Mouse (Mus musculus): ENCODE results near the gene P4ha2. TPM values are rescaled to one million over a fixed set of nuclear protein-coding genes. Genes with fewer than 3 reads are reported as not detected.

Gene P4ha2
- polyA plus RNA-seq, 1 experiment from 2014 or later, result 51.6 TPM

- no peaks in the 10 kb centered on the region for H3K9me3 ChIP-seq (replicated peaks; ENCODE audit: control insufficient read depth, low read length)
- no peak overlapping the region for H3K4me3 ChIP-seq (ENCODE audit: low read depth, low read length)
- no peak overlapping the region for H3K9ac ChIP-seq (ENCODE audit: low read depth, low read length)
- H3K27me3 ChIP-seq (ENCODE audit: control insufficient read depth, insufficient read depth, low read length), result no peaks in the 10 kb centered on the region
- H3K36me3 ChIP-seq (ENCODE audit: control insufficient read depth, insufficient read depth, low read length), result no peaks in the 10 kb centered on the region
- 54% methylated on average over 2 of the region's 2 CpGs for WGBS (ENCODE audit: insufficient replicate concordance)
- H3K4me2 ChIP-seq, result no peak overlapping the region
- H3K4me1 ChIP-seq (ENCODE audit: control insufficient read depth, insufficient read depth, low read length), result no peaks in the 10 kb centered on the region; the same call in 1 of the 2 replicates
- ATAC-seq (replicated peaks; ENCODE audit: insufficient number of reproducible peaks, low FRiP score, low TSS enrichment), result no peak
- H3K27ac ChIP-seq (ENCODE audit: low read depth, low read length), result no peak overlapping the region
These were observed 61.0 kb downstream of the P4ha2 start for GRCm38 (mm10) chr11:54160920-54161319.

DNA sequence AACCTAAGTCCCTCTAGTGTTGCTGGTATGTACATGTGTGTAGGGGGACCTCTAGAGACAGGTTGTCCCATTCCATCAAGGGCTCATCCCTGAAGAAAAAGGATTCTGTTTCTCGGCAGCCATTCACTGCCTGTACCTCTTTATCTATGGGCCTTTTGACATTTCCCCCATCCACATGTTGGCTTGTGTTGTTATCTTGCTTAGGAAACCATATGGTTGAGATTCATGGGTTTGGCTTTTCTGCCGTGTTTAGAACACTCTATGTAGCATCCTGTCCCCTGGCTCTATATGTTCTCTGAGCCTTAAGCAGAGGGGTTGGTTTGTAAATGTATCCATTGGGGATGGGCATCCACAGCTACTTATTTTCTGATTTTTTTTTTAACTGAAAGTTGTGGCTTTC, 61.6 kb downstream of the P4ha2 start:
- Histone ChIP-seq H3K27me3 (ENCODE audit: control insufficient read depth, insufficient read depth, low read length) (no peaks in the 10 kb centered on the region), H3K4me3 (ENCODE audit: low read depth, low read length) (no peak overlapping the region), H3K4me1 (ENCODE audit: control insufficient read depth, insufficient read depth, low read length) (no peaks in the 10 kb centered on the region; the same call in 1 of the 2 replicates), H3K36me3 (ENCODE audit: control insufficient read depth, insufficient read depth, low read length) (no peaks in the 10 kb centered on the region), H3K27ac (ENCODE audit: low read depth, low read length) (no peak overlapping the region), H3K4me2 (no peak overlapping the region), H3K9me3 (replicated peaks; ENCODE audit: control insufficient read depth, low read length) (no peaks in the 10 kb centered on the region), H3K9ac (ENCODE audit: low read depth, low read length) (no peak overlapping the region)
- ATAC-seq (replicated peaks; ENCODE audit: insufficient number of reproducible peaks, low FRiP score, low TSS enrichment), result no peak
- WGBS (ENCODE audit: insufficient replicate concordance), result 49% methylated on average over 2 of the region's 2 CpGs

- no peak for ATAC-seq (replicated peaks; ENCODE audit: insufficient number of reproducible peaks, low FRiP score, low TSS enrichment)
- Histone ChIP-seq H3K9me3 (replicated peaks; ENCODE audit: control insufficient read depth, low read length) (no peaks in the 10 kb centered on the region), H3K36me3 (ENCODE audit: control insufficient read depth, insufficient read depth, low read length) (no peaks in the 10 kb centered on the region), H3K4me1 (ENCODE audit: control insufficient read depth, insufficient read depth, low read length) (no peaks in the 10 kb centered on the region; the same call in 1 of the 2 replicates), H3K9ac (ENCODE audit: low read depth, low read length) (no peak overlapping the region), H3K27me3 (ENCODE audit: control insufficient read depth, insufficient read depth, low read length) (no peaks in the 10 kb centered on the region), H3K4me3 (ENCODE audit: low read depth, low read length) (no peak overlapping the region), H3K27ac (ENCODE audit: low read depth, low read length) (no peak overlapping the region), H3K4me2 (no peak overlapping the region)
- 50% methylated on average over 1 of the region's 1 CpGs for WGBS (ENCODE audit: insufficient replicate concordance)
These were observed 63.1 kb downstream of the P4ha2 start for GRCm38 (mm10) chr11:54162968-54163367.

GRCm38 (mm10) chr11:54169432-54170295, 69.8 kb downstream of the P4ha2 start:
- Histone ChIP-seq H3K9me3 (replicated peaks; ENCODE audit: control insufficient read depth, low read length) (no peaks in the 10 kb centered on the region), H3K36me3 (ENCODE audit: control insufficient read depth, insufficient read depth, low read length) (no peaks in the 10 kb centered on the region), H3K9ac (ENCODE audit: low read depth, low read length) (no peak overlapping the region), H3K4me1 (ENCODE audit: control insufficient read depth, insufficient read depth, low read length) (no peaks in the 10 kb centered on the region), H3K27ac (ENCODE audit: low read depth, low read length) (no peak overlapping the region), H3K4me3 (ENCODE audit: low read depth, low read length) (no peak overlapping the region), H3K4me2 (no peak overlapping the region), H3K27me3 (ENCODE audit: control insufficient read depth, insufficient read depth, low read length) (no peaks in the 10 kb centered on the region)
- WGBS (ENCODE audit: insufficient replicate concordance), result 45% methylated on average over 3 of the region's 3 CpGs
- no peak for ATAC-seq (replicated peaks; ENCODE audit: insufficient number of reproducible peaks, low FRiP score, low TSS enrichment)

DNA sequence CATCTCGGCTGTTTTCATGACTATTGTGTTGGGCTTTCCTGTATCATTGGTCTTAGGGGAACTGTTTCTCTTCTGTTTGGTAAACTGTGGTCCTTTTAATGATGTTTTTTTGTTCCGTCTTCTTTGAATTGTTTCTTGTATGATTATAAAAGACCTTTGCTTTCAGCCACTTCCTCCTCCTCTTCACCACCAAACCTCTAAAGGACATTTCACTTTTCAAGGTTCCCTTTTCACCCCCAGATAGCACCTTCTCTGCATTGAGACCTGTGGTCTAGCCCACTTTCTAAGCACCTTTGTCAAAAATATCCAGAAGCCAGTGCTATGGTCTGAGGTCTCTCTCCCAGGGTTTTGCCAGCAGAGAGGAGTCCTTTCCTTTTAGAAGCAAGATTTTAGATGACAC, 71.3 kb downstream of the P4ha2 start:
- no peak overlapping the region for H3K9ac ChIP-seq (ENCODE audit: low read depth, low read length)

GRCm38 (mm10) chr11:54174226-54174625, 74.3 kb downstream of the P4ha2 start:
- no peak overlapping the region for H3K4me3 ChIP-seq (ENCODE audit: low read depth, low read length)
- no peaks in the 10 kb centered on the region for H3K9me3 ChIP-seq (replicated peaks; ENCODE audit: control insufficient read depth, low read length)
- no peak for ATAC-seq (replicated peaks; ENCODE audit: insufficient number of reproducible peaks, low FRiP score, low TSS enrichment)
- 87% methylated on average over 4 of the region's 4 CpGs for WGBS (ENCODE audit: insufficient replicate concordance)
- no peak overlapping the region for H3K9ac ChIP-seq (ENCODE audit: low read depth, low read length)
- no peak overlapping the region for H3K4me2 ChIP-seq
- no peak overlapping the region for H3K27ac ChIP-seq (ENCODE audit: low read depth, low read length)
- H3K27me3 ChIP-seq (ENCODE audit: control insufficient read depth, insufficient read depth, low read length), result no peaks in the 10 kb centered on the region
- H3K4me1 ChIP-seq (ENCODE audit: control insufficient read depth, insufficient read depth, low read length), result no peaks in the 10 kb centered on the region
- H3K36me3 ChIP-seq (ENCODE audit: control insufficient read depth, insufficient read depth, low read length), result no peaks in the 10 kb centered on the region

More for the DNA sequence above, 71.3 kb downstream of the P4ha2 start:
- Histone ChIP-seq H3K4me1 (ENCODE audit: control insufficient read depth, insufficient read depth, low read length) (no peaks in the 10 kb centered on the region), H3K4me3 (ENCODE audit: low read depth, low read length) (no peak overlapping the region), H3K27me3 (ENCODE audit: control insufficient read depth, insufficient read depth, low read length) (no peaks in the 10 kb centered on the region), H3K27ac (ENCODE audit: low read depth, low read length) (no peak overlapping the region), H3K36me3 (ENCODE audit: control insufficient read depth, insufficient read depth, low read length) (no peaks in the 10 kb centered on the region), H3K9me3 (replicated peaks; ENCODE audit: control insufficient read depth, low read length) (no peaks in the 10 kb centered on the region), H3K4me2 (no peak overlapping the region)
- 75% methylated on average over 2 of the region's 2 CpGs for WGBS (ENCODE audit: insufficient replicate concordance)
- ATAC-seq (replicated peaks; ENCODE audit: insufficient number of reproducible peaks, low FRiP score, low TSS enrichment), result no peak

GRCm38 (mm10) chr11:54174877-54175276, 75.0 kb downstream of the P4ha2 start:
- no peaks in the 10 kb centered on the region for H3K27me3 ChIP-seq (ENCODE audit: control insufficient read depth, insufficient read depth, low read length)
- no peaks in the 10 kb centered on the region for H3K4me1 ChIP-seq (ENCODE audit: control insufficient read depth, insufficient read depth, low read length)
- H3K9me3 ChIP-seq (replicated peaks; ENCODE audit: control insufficient read depth, low read length), result no peaks in the 10 kb centered on the region
- no peak overlapping the region for H3K9ac ChIP-seq (ENCODE audit: low read depth, low read length)
- H3K36me3 ChIP-seq (ENCODE audit: control insufficient read depth, insufficient read depth, low read length), result no peaks in the 10 kb centered on the region
- 60% methylated on average over 2 of the region's 2 CpGs for WGBS (ENCODE audit: insufficient replicate concordance)
- H3K4me3 ChIP-seq (ENCODE audit: low read depth, low read length), result no peak overlapping the region
- ATAC-seq (replicated peaks; ENCODE audit: insufficient number of reproducible peaks, low FRiP score, low TSS enrichment), result no peak
- H3K27ac ChIP-seq (ENCODE audit: low read depth, low read length), result no peak overlapping the region
- no peak overlapping the region for H3K4me2 ChIP-seq
